In the genomic region with DNA sequence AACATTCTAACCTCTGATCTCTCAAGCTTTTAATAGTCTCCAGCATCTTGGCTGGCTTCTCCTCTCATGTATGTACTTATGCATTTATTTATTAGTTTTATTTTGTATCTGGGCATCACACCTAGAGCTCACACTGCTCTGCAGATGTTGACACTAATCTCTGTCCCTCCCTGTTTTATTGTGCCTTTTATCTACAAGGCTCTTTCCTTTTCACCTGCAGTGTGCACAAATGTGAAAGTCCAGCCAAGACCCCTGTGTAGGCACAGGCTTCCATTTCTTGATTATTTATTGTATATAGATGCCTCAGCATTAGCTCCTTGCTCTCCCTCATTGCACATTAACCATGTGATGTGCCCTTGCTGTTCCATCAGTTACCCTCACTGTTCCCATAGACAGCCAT, we compare ENCODE assay signal across 26 mouse cellular contexts. TPM values are rescaled to one million over a fixed set of nuclear protein-coding genes. Genes with fewer than 3 reads are reported as not detected.
"Had no signal": no experiment of that assay in that cellular context is flagged by ENCODE, and none has a peak within 500 bp of the region (broad histone marks: within the 10 kb centered on the region; RNA-seq: fewer than 3 reads in every experiment).

No protein-coding gene starts in this region.

- DNase-seq: lung, adult 18-20 months; lung, embryonic 14.5 days; lung, postnatal 10 days; lung, postnatal 4 days; midbrain, embryonic 14.5 days; retina, postnatal 1 day; right cerebral cortex, adult 18-20 months; right cerebral cortex, postnatal 25 days; right cerebral cortex, postnatal 4 days; thymus, adult 2 months; thymus, postnatal 25 days had no signal

- H3K4me2 ChIP-seq: lung, embryonic 14.5 days; midbrain, embryonic 12.5 days; neural tube, embryonic 13.5 days; neural tube, embryonic 15.5 days had no signal

- ATAC-seq: midbrain, embryonic 16.5 days had no signal

- H3K9ac ChIP-seq: liver, embryonic 14.5 days; lung, embryonic 14.5 days; midbrain, embryonic 12.5 days; neural tube, embryonic 13.5 days; neural tube, embryonic 15.5 days had no signal

- H3K4me1 ChIP-seq: midbrain, embryonic 10.5 days; midbrain, embryonic 12.5 days; neural tube, embryonic 13.5 days; neural tube, embryonic 15.5 days had no signal

- H3K4me3 ChIP-seq: midbrain, embryonic 10.5 days; midbrain, embryonic 12.5 days; neural tube, embryonic 13.5 days; neural tube, embryonic 15.5 days had no signal

- H3K9me3 ChIP-seq: midbrain, embryonic 10.5 days; midbrain, embryonic 12.5 days; neural tube, embryonic 13.5 days; neural tube, embryonic 15.5 days had no signal

- H3K27ac ChIP-seq: liver, embryonic 14.5 days; midbrain, embryonic 10.5 days; midbrain, embryonic 12.5 days; neural tube, embryonic 13.5 days; neural tube, embryonic 15.5 days had no signal

- H3K27me3 ChIP-seq: midbrain, embryonic 12.5 days; neural tube, embryonic 13.5 days; neural tube, embryonic 15.5 days had no signal

RNA-seq across cellular contexts. Expression of gene Zar1l, which starts 43.4 kb away (rescaled TPM):
- total RNA-seq: megakaryocyte, adult 5-6 weeks; megakaryocyte-erythroid progenitor cell, adult 5-6 weeks; monocyte, adult 5-6 weeks had no signal
- polyA plus RNA-seq: liver, embryonic 14.5 days; liver, embryonic 16.5 days; lung, embryonic 14.5 days; lung, embryonic 16.5 days; midbrain, embryonic 10.5 days; midbrain, embryonic 12.5 days; midbrain, embryonic 14.5 days; midbrain, embryonic 16.5 days; neural tube, embryonic 11.5 days; neural tube, embryonic 13.5 days; neural tube, embryonic 15.5 days; spleen, adult 2 months; stomach, embryonic 16.5 days; thymus, adult 2 months; urinary bladder, adult 2 months had no signal
